Mouse (Mus musculus) embryonic facial prominence, embryonic 15.5 days (tissue): ENCODE measurements at regions not wholly inside any gene's neighbourhood (a gene's known extent, or its start where the extent isn't known, plus 50 kb on each side); places are given as distances from the start of the nearest gene placed in this dataset.

Experiments used
- ATAC-seq: fragments of 200-750 bp; cut with Nextera tagmentation; 2 replicates; pipeline ENCODE4 v1.8.0; 2017; ENCODE audit warnings: low read depth, moderate TSS enrichment; ENCODE audit not compliant: insufficient number of reproducible peaks, low FRiP score, low TSS enrichment
- H3K27ac ChIP-seq: fragments of 300-500 bp; sonication (generic); replicated peaks from 2 replicates; pipeline ENCODE4 v1.5.1; 2015; ENCODE audit warnings: mild to moderate bottlenecking, inconsistent platforms
- H3K27me3 ChIP-seq: fragments of 300-500 bp; sonication (generic); 2 replicates; pipeline ENCODE4 v1.6.1; 2015; ENCODE audit warnings: inconsistent platforms
- H3K36me3 ChIP-seq: fragments of 300-500 bp; sonication (generic); 2 replicates; pipeline ENCODE4 v1.6.1; 2015; ENCODE audit warnings: mild to moderate bottlenecking, inconsistent platforms
- H3K4me1 ChIP-seq: fragments of 300-500 bp; sonication (generic); 2 replicates; pipeline ENCODE4 v1.6.1; 2015; ENCODE audit warnings: inconsistent platforms
- H3K4me2 ChIP-seq: fragments of 300-500 bp; sonication (generic); replicated peaks from 2 replicates; pipeline ENCODE4 v1.6.1; 2015; ENCODE audit warnings: mild to moderate bottlenecking, inconsistent platforms
- H3K4me3 ChIP-seq: fragments of 300-500 bp; sonication (generic); replicated peaks from 2 replicates; pipeline ENCODE4 v1.5.1; 2015; ENCODE audit warnings: mild to moderate bottlenecking, inconsistent platforms
- H3K9ac ChIP-seq: fragments of 300-500 bp; sonication (generic); 2 replicates; pipeline ENCODE4 v1.6.1; 2015; ENCODE audit warnings: inconsistent platforms
- H3K9me3 ChIP-seq: fragments of 300-500 bp; sonication (generic); replicated peaks from 2 replicates; pipeline ENCODE4 v1.6.1; 2016; ENCODE audit warnings: inconsistent platforms
- WGBS: fragments of 180-500 bp; shearing (Covaris S2); methylation state at CpG from one replicate; pipeline ENCODE4 v1.1.7; 2015; 5-methylcytosine and 5-hydroxymethylcytosine counted together

GRCm38 (mm10) chr3:147283724-147284123 lies 431.6 kb downstream of the Ttll7 start:
- WGBS = 74% methylated on average over 9 of the region's 9 CpGs
- no peak for ATAC-seq

GRCm38 (mm10) chr3:147284357-147284756 lies 432.2 kb downstream of the Ttll7 start:
- peaks cover 9% of the 10 kb centered on the region; the same call in 1 of the 2 replicates for H3K4me1 ChIP-seq
- H3K27ac ChIP-seq = no peak overlapping the region
- no peak overlapping the region for H3K4me2 ChIP-seq
- WGBS = 48% methylated on average over 4 of the region's 4 CpGs
- no peaks in the 10 kb centered on the region for H3K27me3 ChIP-seq
- H3K9me3 ChIP-seq = no peaks in the 10 kb centered on the region
- no peak overlapping the region for H3K9ac ChIP-seq
- no peak overlapping the region for H3K4me3 ChIP-seq
- no peaks in the 10 kb centered on the region for H3K36me3 ChIP-seq
- ATAC-seq = no peak

More at GRCm38 (mm10) chr3:147283724-147284123, 431.6 kb downstream of the Ttll7 start:
- peaks cover 9% of the 10 kb centered on the region; the same call in 1 of the 2 replicates for H3K4me1 ChIP-seq
- H3K9me3 ChIP-seq = no peaks in the 10 kb centered on the region
- no peak overlapping the region for H3K9ac ChIP-seq
- H3K27me3 ChIP-seq = no peaks in the 10 kb centered on the region
- H3K27ac ChIP-seq = no peak overlapping the region
- H3K36me3 ChIP-seq = no peaks in the 10 kb centered on the region
- no peak overlapping the region for H3K4me2 ChIP-seq
- no peak overlapping the region for H3K4me3 ChIP-seq

GRCm38 (mm10) chr3:147285496-147285895 lies 433.3 kb downstream of the Ttll7 start:
- H3K27me3 ChIP-seq = no peaks in the 10 kb centered on the region
- 76% methylated on average over 5 of the region's 5 CpGs for WGBS
- H3K27ac ChIP-seq = no peak overlapping the region
- no peak overlapping the region for H3K9ac ChIP-seq
- no peaks in the 10 kb centered on the region for H3K36me3 ChIP-seq
- no peak for ATAC-seq
- H3K9me3 ChIP-seq = no peaks in the 10 kb centered on the region
- H3K4me1 ChIP-seq = peaks cover 9% of the 10 kb centered on the region; the same call in 1 of the 2 replicates
- H3K4me2 ChIP-seq = no peak overlapping the region
- H3K4me3 ChIP-seq = no peak overlapping the region

GRCm38 (mm10) chr3:147287503-147287902 lies 435.3 kb downstream of the Ttll7 start:
- Histone ChIP-seq H3K36me3 (no peaks in the 10 kb centered on the region), H3K4me3 (no peak overlapping the region), H3K4me1 (peaks cover 18% of the 10 kb centered on the region), H3K27me3 (no peaks in the 10 kb centered on the region), H3K4me2 (no peak overlapping the region), H3K9me3 (no peaks in the 10 kb centered on the region), H3K9ac (no peak overlapping the region), H3K27ac (no peak overlapping the region)
- WGBS = 64% methylated on average over 8 of the region's 8 CpGs
- ATAC-seq = no peak

GRCm38 (mm10) chr3:147291696-147292327 lies 439.6 kb downstream of the Ttll7 start:
- Histone ChIP-seq H3K27ac (no peak overlapping the region), H3K9me3 (no peaks in the 10 kb centered on the region), H3K4me3 (no peak overlapping the region), H3K36me3 (no peaks in the 10 kb centered on the region), H3K9ac (no peak overlapping the region), H3K27me3 (no peaks in the 10 kb centered on the region), H3K4me1 (peaks cover 17% of the 10 kb centered on the region), H3K4me2 (no peak overlapping the region)
- ATAC-seq = no peak; the same call in 1 of the 2 replicates
- 43% methylated on average over 10 of the region's 10 CpGs for WGBS

GRCm38 (mm10) chr3:147298065-147298464 lies 445.9 kb downstream of the Ttll7 start:
- WGBS = 15% methylated on average over 9 of the region's 9 CpGs
- Histone ChIP-seq H3K4me2 (no peak overlapping the region), H3K27ac (peak overlapping the region; percentile 41; the same call in 1 of the 2 replicates), H3K9me3 (no peaks in the 10 kb centered on the region), H3K9ac (no peak overlapping the region), H3K36me3 (no peaks in the 10 kb centered on the region), H3K4me3 (no peak overlapping the region), H3K4me1 (peaks cover 10% of the 10 kb centered on the region), H3K27me3 (no peaks in the 10 kb centered on the region)
- no peak for ATAC-seq

GRCm38 (mm10) chr3:147325522-147325921 lies 473.4 kb downstream of the Ttll7 start:
- ATAC-seq = no peak
- WGBS = 99% methylated on average over 2 of the region's 2 CpGs
- no peak overlapping the region for H3K9ac ChIP-seq
- H3K4me2 ChIP-seq = no peak overlapping the region
- H3K27me3 ChIP-seq = no peaks in the 10 kb centered on the region
- H3K4me3 ChIP-seq = no peak overlapping the region
- no peak overlapping the region for H3K27ac ChIP-seq
- H3K4me1 ChIP-seq = no peaks in the 10 kb centered on the region
- no peaks in the 10 kb centered on the region for H3K36me3 ChIP-seq
- H3K9me3 ChIP-seq = no peaks in the 10 kb centered on the region

GRCm38 (mm10) chr3:147334301-147334700 lies 482.1 kb downstream of the Ttll7 start:
- H3K4me3 ChIP-seq = no peak overlapping the region
- H3K4me2 ChIP-seq = no peak overlapping the region
- no peaks in the 10 kb centered on the region for H3K27me3 ChIP-seq
- no peaks in the 10 kb centered on the region for H3K4me1 ChIP-seq
- H3K9ac ChIP-seq = no peak overlapping the region
- no peaks in the 10 kb centered on the region for H3K36me3 ChIP-seq
- no peak for ATAC-seq
- no peaks in the 10 kb centered on the region for H3K9me3 ChIP-seq
- no peak overlapping the region for H3K27ac ChIP-seq
- WGBS = 56% methylated on average over 6 of the region's 6 CpGs

GRCm38 (mm10) chr3:147335286-147335685 lies 483.1 kb downstream of the Ttll7 start:
- no peak overlapping the region for H3K9ac ChIP-seq
- 42% methylated on average over 7 of the region's 7 CpGs for WGBS
- H3K36me3 ChIP-seq = no peaks in the 10 kb centered on the region
- H3K4me2 ChIP-seq = no peak overlapping the region
- no peak; the same call in 1 of the 2 replicates for ATAC-seq
- H3K27ac ChIP-seq = no peak overlapping the region
- H3K27me3 ChIP-seq = no peaks in the 10 kb centered on the region
- no peaks in the 10 kb centered on the region for H3K9me3 ChIP-seq
- H3K4me3 ChIP-seq = no peak overlapping the region
- H3K4me1 ChIP-seq = no peaks in the 10 kb centered on the region

GRCm38 (mm10) chr3:147339427-147339826 lies 487.3 kb downstream of the Ttll7 start:
- Histone ChIP-seq H3K27me3 (no peaks in the 10 kb centered on the region), H3K9me3 (no peaks in the 10 kb centered on the region), H3K9ac (no peak overlapping the region), H3K4me3 (no peak overlapping the region), H3K27ac (no peak overlapping the region), H3K4me1 (no peaks in the 10 kb centered on the region), H3K36me3 (no peaks in the 10 kb centered on the region), H3K4me2 (no peak overlapping the region)
- no peak for ATAC-seq
- 52% methylated on average over 2 of the region's 2 CpGs for WGBS

GRCm38 (mm10) chr3:147347278-147348039 lies 495.3 kb downstream of the Ttll7 start:
- H3K9ac ChIP-seq = no peak overlapping the region
- H3K27me3 ChIP-seq = no peaks in the 10 kb centered on the region
- H3K9me3 ChIP-seq = no peaks in the 10 kb centered on the region
- H3K27ac ChIP-seq = no peak overlapping the region
- no peak for ATAC-seq
- no peak overlapping the region for H3K4me2 ChIP-seq
- no peak overlapping the region for H3K4me3 ChIP-seq
- 37% methylated on average over 5 of the region's 5 CpGs for WGBS
- no peaks in the 10 kb centered on the region for H3K36me3 ChIP-seq
- no peaks in the 10 kb centered on the region for H3K4me1 ChIP-seq
